Mouse (Mus musculus) monocyte, adult 2 months (primary cell): Measurements from ENCODE around the gene Rad17.

Experiments
- DNase-seq, 2 experiments: peaks; one replicate each; pipeline ENCODE4 v3.0.0; 2022; ENCODE audit warnings: low spot score in 2 of 2, low read depth in 1 of 2

Rad17 gene

GRCm38 (mm10) chr13:100570713-100571112, 80.1 kb downstream of the Rad17 start:
- DNase-seq, result no peak

DNA sequence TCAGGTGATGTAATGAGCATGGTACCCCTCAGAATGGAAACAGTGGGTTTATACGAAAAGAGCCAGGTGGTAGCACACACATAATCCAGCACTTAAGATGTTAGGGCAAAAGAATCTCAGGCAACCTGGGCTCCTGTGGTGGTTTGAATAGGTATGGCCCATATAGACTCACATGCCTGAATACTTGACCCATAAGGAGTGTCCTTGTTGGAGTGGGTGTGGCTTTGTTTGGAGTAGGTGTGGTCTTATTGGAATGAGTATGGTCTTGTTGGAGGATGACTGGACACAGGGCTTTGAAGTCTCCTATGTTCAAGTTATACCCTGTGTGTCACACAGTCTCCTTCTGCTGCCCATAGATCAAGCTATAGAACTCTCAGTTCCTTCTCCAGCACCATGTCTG, 82.5 kb downstream of the Rad17 start:
- DNase-seq, result no peak
